Mouse (Mus musculus): ENCODE measurements at regions not wholly inside any gene's neighbourhood (a gene's known extent, or its start where the extent isn't known, plus 50 kb on each side); places are given as distances from the start of the nearest gene placed in this dataset.
A peak's percentile ranks its signal among the peaks of the same experiment; 100 is the strongest.

GRCm38 (mm10) chr12:107138677-107139400 is 349.6 kb upstream of the 3110018I06Rik start:
- H3K27me3 ChIP-seq (replicated peaks; ENCODE audit: low read depth, poor library complexity, severe bottlenecking) = no peaks in the 10 kb centered on the region
- H3K9me3 ChIP-seq = no peaks in the 10 kb centered on the region
- H3K36me3 ChIP-seq (replicated peaks) = no peaks in the 10 kb centered on the region
- H3K27ac ChIP-seq (replicated peaks) = no peak overlapping the region
- no peak for DNase-seq (ENCODE audit: low spot score)
- H3K4me3 ChIP-seq = no peak overlapping the region
- H3K4me1 ChIP-seq = no peaks in the 10 kb centered on the region
- 95% methylated on average over 8 of the region's 8 CpGs for WGBS

GRCm38 (mm10) chr12:107140957-107141595 is 347.4 kb upstream of the 3110018I06Rik start:
- WGBS = 88% methylated on average over 9 of the region's 9 CpGs

GRCm38 (mm10) chr12:107142226-107142625 is 346.2 kb upstream of the 3110018I06Rik start:
- DNase-seq (ENCODE audit: low spot score) = no peak
- Histone ChIP-seq H3K4me3 (no peak overlapping the region), H3K27ac (replicated peaks) (no peak overlapping the region), H3K27me3 (replicated peaks; ENCODE audit: low read depth, poor library complexity, severe bottlenecking) (no peaks in the 10 kb centered on the region), H3K9me3 (no peaks in the 10 kb centered on the region), H3K36me3 (replicated peaks) (no peaks in the 10 kb centered on the region), H3K4me1 (no peaks in the 10 kb centered on the region)
- 92% methylated on average over 6 of the region's 6 CpGs for WGBS

More at GRCm38 (mm10) chr12:107140957-107141595, 347.4 kb upstream of the 3110018I06Rik start:
- no peaks in the 10 kb centered on the region for H3K9me3 ChIP-seq
- no peaks in the 10 kb centered on the region for H3K36me3 ChIP-seq (replicated peaks)
- H3K4me3 ChIP-seq = no peak overlapping the region
- DNase-seq (ENCODE audit: low spot score) = no peak
- no peaks in the 10 kb centered on the region for H3K27me3 ChIP-seq (replicated peaks; ENCODE audit: low read depth, poor library complexity, severe bottlenecking)
- no peaks in the 10 kb centered on the region for H3K4me1 ChIP-seq
- H3K27ac ChIP-seq (replicated peaks) = no peak overlapping the region

GRCm38 (mm10) chr12:107146608-107147121 is 341.8 kb upstream of the 3110018I06Rik start:
- Histone ChIP-seq H3K4me1 (peaks cover 8% of the 10 kb centered on the region), H3K27me3 (replicated peaks; ENCODE audit: low read depth, poor library complexity, severe bottlenecking) (no peaks in the 10 kb centered on the region), H3K27ac (replicated peaks) (no peak overlapping the region), H3K9me3 (no peaks in the 10 kb centered on the region), H3K4me3 (no peak overlapping the region), H3K36me3 (replicated peaks) (no peaks in the 10 kb centered on the region)
- 84% methylated on average over 5 of the region's 5 CpGs for WGBS
- no peak for DNase-seq (ENCODE audit: low spot score)

GRCm38 (mm10) chr12:107148451-107148850 is 340.0 kb upstream of the 3110018I06Rik start:
- Histone ChIP-seq H3K4me3 (no peak overlapping the region), H3K27ac (replicated peaks) (no peak overlapping the region; the same call in 1 of the 2 replicates), H3K4me1 (peaks cover 8% of the 10 kb centered on the region), H3K27me3 (replicated peaks; ENCODE audit: low read depth, poor library complexity, severe bottlenecking) (no peaks in the 10 kb centered on the region), H3K9me3 (no peaks in the 10 kb centered on the region), H3K36me3 (replicated peaks) (no peaks in the 10 kb centered on the region)
- 76% methylated on average over 8 of the region's 8 CpGs for WGBS
- no peak for DNase-seq (ENCODE audit: low spot score)

GRCm38 (mm10) chr12:107151089-107151488 is 337.3 kb upstream of the 3110018I06Rik start:
- peak; percentile 14 for DNase-seq (ENCODE audit: low spot score)
- H3K4me3 ChIP-seq = no peak overlapping the region
- no peaks in the 10 kb centered on the region for H3K9me3 ChIP-seq
- no peaks in the 10 kb centered on the region for H3K27me3 ChIP-seq (replicated peaks; ENCODE audit: low read depth, poor library complexity, severe bottlenecking)
- H3K4me1 ChIP-seq = peaks cover 15% of the 10 kb centered on the region
- H3K36me3 ChIP-seq (replicated peaks) = no peaks in the 10 kb centered on the region
- no peak overlapping the region for H3K27ac ChIP-seq (replicated peaks)
- 64% methylated on average over 5 of the region's 5 CpGs for WGBS

- WGBS = 91% methylated on average over 2 of the region's 2 CpGs
- H3K36me3 ChIP-seq (replicated peaks) = no peaks in the 10 kb centered on the region
- no peaks in the 10 kb centered on the region for H3K9me3 ChIP-seq
- peaks cover 14% of the 10 kb centered on the region for H3K27me3 ChIP-seq (replicated peaks; ENCODE audit: low read depth, poor library complexity, severe bottlenecking)
- no peak overlapping the region for H3K4me3 ChIP-seq
- no peak overlapping the region for H3K27ac ChIP-seq (replicated peaks)
- DNase-seq (ENCODE audit: low spot score) = no peak
- peaks cover 27% of the 10 kb centered on the region for H3K4me1 ChIP-seq
These were observed 333.8 kb upstream of the 3110018I06Rik start for GRCm38 (mm10) chr12:107154668-107155067.

- Histone ChIP-seq H3K27ac (replicated peaks) (no peak overlapping the region), H3K27me3 (replicated peaks; ENCODE audit: low read depth, poor library complexity, severe bottlenecking) (peaks cover 14% of the 10 kb centered on the region), H3K9me3 (no peaks in the 10 kb centered on the region), H3K4me1 (peaks cover 32% of the 10 kb centered on the region), H3K4me3 (no peak overlapping the region), H3K36me3 (replicated peaks) (no peaks in the 10 kb centered on the region)
- no peak for DNase-seq (ENCODE audit: low spot score)
- WGBS = 80% methylated on average over 8 of the region's 8 CpGs
These were observed 331.5 kb upstream of the 3110018I06Rik start for GRCm38 (mm10) chr12:107156791-107157428.

GRCm38 (mm10) chr12:107159126-107159525 is 329.3 kb upstream of the 3110018I06Rik start:
- H3K36me3 ChIP-seq (replicated peaks) = no peaks in the 10 kb centered on the region
- no peak for DNase-seq (ENCODE audit: low spot score)
- H3K9me3 ChIP-seq = no peaks in the 10 kb centered on the region
- H3K27me3 ChIP-seq (replicated peaks; ENCODE audit: low read depth, poor library complexity, severe bottlenecking) = peaks cover 14% of the 10 kb centered on the region
- no peak overlapping the region for H3K27ac ChIP-seq (replicated peaks)
- WGBS = 80% methylated on average over 5 of the region's 5 CpGs
- H3K4me3 ChIP-seq = no peak overlapping the region
- peaks cover 32% of the 10 kb centered on the region for H3K4me1 ChIP-seq

GRCm38 (mm10) chr12:107160137-107160536 is 328.3 kb upstream of the 3110018I06Rik start:
- Histone ChIP-seq H3K36me3 (replicated peaks) (no peaks in the 10 kb centered on the region), H3K4me1 (peaks cover 35% of the 10 kb centered on the region), H3K9me3 (no peaks in the 10 kb centered on the region), H3K27me3 (replicated peaks; ENCODE audit: low read depth, poor library complexity, severe bottlenecking) (peaks cover 14% of the 10 kb centered on the region), H3K4me3 (no peak overlapping the region), H3K27ac (replicated peaks) (peak overlapping the region; percentile 48; the same call in 1 of the 2 replicates)
- DNase-seq (ENCODE audit: low spot score) = no peak
- WGBS = 6% methylated on average over 7 of the region's 7 CpGs

- Histone ChIP-seq H3K27ac (replicated peaks) (no peak overlapping the region), H3K4me3 (no peak overlapping the region), H3K27me3 (replicated peaks; ENCODE audit: low read depth, poor library complexity, severe bottlenecking) (peaks cover 14% of the 10 kb centered on the region), H3K4me1 (peaks cover 33% of the 10 kb centered on the region), H3K9me3 (no peaks in the 10 kb centered on the region), H3K36me3 (replicated peaks) (no peaks in the 10 kb centered on the region)
- DNase-seq (ENCODE audit: low spot score) = no peak
- 50% methylated on average over 6 of the region's 6 CpGs for WGBS
These were observed 327.8 kb upstream of the 3110018I06Rik start for GRCm38 (mm10) chr12:107160628-107161027.

- DNase-seq (ENCODE audit: low spot score) = no peak
- no peak overlapping the region for H3K27ac ChIP-seq (replicated peaks)
- no peaks in the 10 kb centered on the region for H3K27me3 ChIP-seq (replicated peaks; ENCODE audit: low read depth, poor library complexity, severe bottlenecking)
- H3K4me3 ChIP-seq = no peak overlapping the region
- H3K36me3 ChIP-seq (replicated peaks) = no peaks in the 10 kb centered on the region
- H3K9me3 ChIP-seq = no peaks in the 10 kb centered on the region
- WGBS = 85% methylated on average over 7 of the region's 7 CpGs
- no peaks in the 10 kb centered on the region for H3K4me1 ChIP-seq
These were observed 317.5 kb upstream of the 3110018I06Rik start for GRCm38 (mm10) chr12:107170926-107171325.

Measured in embryonic facial prominence, embryonic 10.5 days (tissue).